Mouse (Mus musculus): ENCODE results near the gene Olfr479. TPM values are rescaled to one million over a fixed set of nuclear protein-coding genes. Genes with fewer than 3 reads are reported as not detected.
"Not testable (repeated sequence)": the region's sequence is repeated elsewhere in the genome, so short reads cannot be mapped to it uniquely, and the experiment has no call there.

Olfr479 gene
- polyA plus RNA-seq (2012; rRNA removed) (not detected in 2 replicates), polyA plus RNA-seq (2014; fragmentation: Nextera tagmentation; extraction: Ambion mirVana) (not detected in 2 replicates)

GRCm38 (mm10) chr7:108050393-108050792 lies at the start of gene Olfr479:
Olfr479 (plus strand) TSS chr7:108050693.
- Histone ChIP-seq H3K36me3 (replicated peaks; ENCODE audit: control insufficient read depth, insufficient read depth, low read depth) (no peaks in the 10 kb centered on the region), H3K4me2 (ENCODE audit: low read depth) (no peak within 1 kb of the TSS), H3K4me3 (ENCODE audit: insufficient read depth in 1 of 2, low read depth in 2 of 2, low read length in 2 of 2) (no peak within 1 kb of the TSS), H3K4me1 (replicated peaks; ENCODE audit: control insufficient read depth in 2 of 2, insufficient read depth in 2 of 2, low read length in 1 of 2) (no peaks in the 10 kb centered on the region), H3K27ac (no peak within 1 kb of the TSS), H3K27me3 (ENCODE audit: control insufficient read depth, insufficient read depth, low read length) (no peaks in the 10 kb centered on the region), H3K9me3 (ENCODE audit: control insufficient read depth, low read length) (no peaks in the 10 kb centered on the region), H3K9ac (replicated peaks) (no peak within 1 kb of the TSS)
- ATAC-seq (ENCODE audit: insufficient read depth) (no peak), DNase-seq (ENCODE audit: low read depth in 3 of 3, low spot score in 3 of 3) (no peak)
- no peak for TF ChIP-seq EP300 (IDR thresholded peaks at IDR 0.05; ENCODE audit: low read depth)
- TF ChIP-seq CTCF (IDR thresholded peaks at IDR 0.05; ENCODE audit: low read depth) = no peak
- WGBS (ENCODE audit: insufficient replicate concordance) = 63% methylated on average over 2 of the region's 2 CpGs

GRCm38 (mm10) chr7:108014256-108014655 lies 36.2 kb upstream of the Olfr479 start:
- ATAC-seq (ENCODE audit: insufficient read depth); H3K9ac ChIP-seq (replicated peaks); H3K27ac ChIP-seq: not testable (repeated sequence)

DNA sequence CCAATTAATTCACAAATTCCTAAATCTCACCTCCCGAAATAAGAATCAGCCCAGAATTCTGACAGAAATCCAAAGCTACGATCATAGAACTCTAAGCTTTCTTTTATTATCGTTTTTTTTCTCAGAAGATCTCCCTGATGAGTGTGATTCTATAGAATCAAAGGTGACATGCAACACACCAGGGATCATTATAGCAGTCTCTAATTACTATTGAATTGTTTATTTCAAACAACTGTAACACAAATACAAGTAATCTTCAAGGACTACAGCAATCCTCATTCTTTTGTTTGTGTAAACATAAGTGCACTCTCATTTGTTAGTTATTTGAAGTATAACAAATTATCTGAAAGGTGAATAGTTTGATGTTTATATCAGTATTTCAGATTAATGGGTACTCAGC lies 16.6 kb upstream of the Olfr479 start, which contains the start of gene Olfr478:
TSS of gene Olfr478 (minus strand) at position 101 of the 400 bp plus-strand sequence.
- no peak for DNase-seq (ENCODE audit: low read depth in 3 of 3, low spot score in 3 of 3)
- Histone ChIP-seq H3K9me3 (ENCODE audit: control insufficient read depth, low read length) (no peaks in the 10 kb centered on the region), H3K9ac (replicated peaks) (no peak within 1 kb of the TSS), H3K27ac (no peak within 1 kb of the TSS), H3K27me3 (ENCODE audit: control insufficient read depth, insufficient read depth, low read length) (no peaks in the 10 kb centered on the region), H3K36me3 (replicated peaks; ENCODE audit: control insufficient read depth, insufficient read depth, low read depth) (no peaks in the 10 kb centered on the region), H3K4me3 (ENCODE audit: insufficient read depth in 1 of 2, low read depth in 2 of 2, low read length in 2 of 2) (no peak within 1 kb of the TSS), H3K4me2 (ENCODE audit: low read depth) (no peak within 1 kb of the TSS), H3K4me1 (replicated peaks; ENCODE audit: control insufficient read depth in 2 of 2, insufficient read depth in 2 of 2, low read length in 1 of 2) (no peaks in the 10 kb centered on the region)
- 52% methylated on average over 3 of the region's 3 CpGs for WGBS (ENCODE audit: insufficient replicate concordance)
- no peak for ATAC-seq (ENCODE audit: insufficient read depth)
- TF ChIP-seq EP300 (IDR thresholded peaks at IDR 0.05; ENCODE audit: low read depth) (no peak), CTCF (IDR thresholded peaks at IDR 0.05; ENCODE audit: low read depth) (no peak)

More at GRCm38 (mm10) chr7:108014256-108014655, 36.2 kb upstream of the Olfr479 start:
- not testable (repeated sequence) for H3K9me3 ChIP-seq (ENCODE audit: control insufficient read depth, low read length); H3K4me3 ChIP-seq (ENCODE audit: insufficient read depth in 1 of 2, low read depth in 2 of 2, low read length in 2 of 2); H3K36me3 ChIP-seq (replicated peaks; ENCODE audit: control insufficient read depth, insufficient read depth, low read depth); H3K4me1 ChIP-seq (replicated peaks; ENCODE audit: control insufficient read depth in 2 of 2, insufficient read depth in 2 of 2, low read length in 1 of 2); DNase-seq (ENCODE audit: low read depth in 3 of 3, low spot score in 3 of 3); H3K27me3 ChIP-seq (ENCODE audit: control insufficient read depth, insufficient read depth, low read length); H3K4me2 ChIP-seq (ENCODE audit: low read depth)

- no peak within 1 kb of the TSS for H3K4me2 ChIP-seq (ENCODE audit: low read depth)
- H3K27me3 ChIP-seq (ENCODE audit: control insufficient read depth, insufficient read depth, low read length) = no peaks in the 10 kb centered on the region
- H3K27ac ChIP-seq = no peak within 1 kb of the TSS
- H3K9ac ChIP-seq (replicated peaks) = no peak within 1 kb of the TSS
- H3K9me3 ChIP-seq (ENCODE audit: control insufficient read depth, low read length) = no peaks in the 10 kb centered on the region
- H3K4me3 ChIP-seq (ENCODE audit: insufficient read depth in 1 of 2, low read depth in 2 of 2, low read length in 2 of 2) = no peak within 1 kb of the TSS
- DNase-seq (ENCODE audit: low read depth in 3 of 3, low spot score in 3 of 3) (no peak), ATAC-seq (ENCODE audit: insufficient read depth) (no peak)
- TF ChIP-seq CTCF (IDR thresholded peaks at IDR 0.05; ENCODE audit: low read depth) = no peak
- no peak for TF ChIP-seq EP300 (IDR thresholded peaks at IDR 0.05; ENCODE audit: low read depth)
- no peaks in the 10 kb centered on the region for H3K36me3 ChIP-seq (replicated peaks; ENCODE audit: control insufficient read depth, insufficient read depth, low read depth)
- WGBS (ENCODE audit: insufficient replicate concordance) = 70% methylated on average over 1 of the region's 1 CpGs
- H3K4me1 ChIP-seq (replicated peaks; ENCODE audit: control insufficient read depth in 2 of 2, insufficient read depth in 2 of 2, low read length in 1 of 2) = no peaks in the 10 kb centered on the region
Observed at GRCm38 (mm10) chr7:108067246-108067645, 16.8 kb downstream of the Olfr479 start, which contains the start of gene Olfr480. Olfr480 (minus strand) TSS chr7:108067346.

- no peaks in the 10 kb centered on the region for H3K4me1 ChIP-seq (replicated peaks; ENCODE audit: control insufficient read depth in 2 of 2, insufficient read depth in 2 of 2, low read length in 1 of 2)
- no peak within 1 kb of the TSS for H3K4me3 ChIP-seq (ENCODE audit: insufficient read depth in 1 of 2, low read depth in 2 of 2, low read length in 2 of 2)
- no peak for DNase-seq (ENCODE audit: low read depth in 3 of 3, low spot score in 3 of 3)
- no peak within 1 kb of the TSS for H3K4me2 ChIP-seq (ENCODE audit: low read depth)
- H3K9ac ChIP-seq (replicated peaks) = no peak within 1 kb of the TSS
- TF ChIP-seq CTCF (IDR thresholded peaks at IDR 0.05; ENCODE audit: low read depth) (no peak), EP300 (IDR thresholded peaks at IDR 0.05; ENCODE audit: low read depth) (no peak)
- H3K36me3 ChIP-seq (replicated peaks; ENCODE audit: control insufficient read depth, insufficient read depth, low read depth) = no peaks in the 10 kb centered on the region
- ATAC-seq (ENCODE audit: insufficient read depth) = no peak
- H3K9me3 ChIP-seq (ENCODE audit: control insufficient read depth, low read length) = no peaks in the 10 kb centered on the region
- H3K27me3 ChIP-seq (ENCODE audit: control insufficient read depth, insufficient read depth, low read length) = no peaks in the 10 kb centered on the region
- H3K27ac ChIP-seq = no peak within 1 kb of the TSS
Observed at GRCm38 (mm10) chr7:108079555-108079954, 29.1 kb downstream of the Olfr479 start, which contains the start of gene Olfr481. Olfr481 (plus strand) TSS chr7:108079855.

Data from liver, embryonic 14.5 days (tissue).